Mouse (Mus musculus): ENCODE results near the gene Oscar. TPM values are rescaled to one million over a fixed set of nuclear protein-coding genes. Genes with fewer than 3 reads are reported as not detected.
A peak's percentile ranks its signal among the peaks of the same experiment; 100 is the strongest.
"Not testable (repeated sequence)": the region's sequence is repeated elsewhere in the genome, so short reads cannot be mapped to it uniquely, and the experiment has no call there.

The Oscar gene
- polyA plus RNA-seq, 1 experiment from 2014 or later = 0.11 TPM

DNA sequence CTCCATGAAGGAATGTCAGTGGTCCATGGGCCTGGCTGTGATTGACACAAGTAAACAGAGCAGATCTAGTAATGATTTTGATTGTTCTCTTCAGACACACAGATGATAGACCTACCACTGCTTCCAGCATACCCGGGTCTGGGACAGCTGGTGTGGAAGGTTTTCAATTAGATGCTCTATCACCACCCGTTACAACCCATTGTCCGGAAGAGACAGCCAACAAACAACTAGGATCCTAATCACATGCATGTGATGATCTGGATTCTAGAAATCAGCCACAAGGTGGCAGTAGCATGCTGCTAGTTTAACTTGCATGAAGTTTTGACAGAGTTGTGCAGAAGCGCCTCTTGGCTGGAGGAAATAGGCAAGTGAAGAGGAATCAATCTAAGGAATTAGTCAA, 14.8 kb downstream of the Oscar start:
- Histone ChIP-seq H3K36me3 (ENCODE audit: insufficient read depth, low read length) (no peaks in the 10 kb centered on the region), H3K27ac (ENCODE audit: low read length) (no peak overlapping the region)
- 8% methylated on average over 4 of the region's 4 CpGs for WGBS

DNA sequence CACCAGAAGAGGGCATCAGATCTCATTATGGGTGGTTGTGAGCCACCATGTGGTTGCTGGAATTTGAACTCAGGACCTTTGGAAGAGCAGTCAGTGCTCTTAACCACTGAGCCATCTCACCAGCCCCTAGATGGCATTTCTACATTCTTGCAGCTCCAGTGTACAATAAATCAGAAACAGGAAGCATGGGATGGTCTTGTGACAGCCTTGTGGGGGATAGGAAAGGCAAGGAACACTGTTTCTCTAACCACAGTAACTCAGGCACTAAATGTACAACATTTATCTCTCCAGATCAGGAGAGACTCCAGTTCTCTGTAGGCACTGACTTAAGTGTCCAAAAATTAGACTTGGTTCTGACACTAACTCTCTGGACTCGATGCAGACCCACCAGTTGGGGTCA, 18.2 kb downstream of the Oscar start:
- not testable (repeated sequence) for H3K9me3 ChIP-seq (ENCODE audit: low read length); H3K4me3 ChIP-seq (ENCODE audit: low read depth, low read length); H3K4me1 ChIP-seq (ENCODE audit: insufficient read depth, low read depth, low read length); H3K27me3 ChIP-seq (replicated peaks; ENCODE audit: insufficient read depth, low read length); H3K9ac ChIP-seq (replicated peaks; ENCODE audit: low read depth); DNase-seq (ENCODE audit: low spot score); H3K36me3 ChIP-seq (ENCODE audit: insufficient read depth, low read length); H3K4me2 ChIP-seq (replicated peaks; ENCODE audit: low read depth, low read length); ATAC-seq; H3K27ac ChIP-seq (ENCODE audit: low read length)
- 30% methylated on average over 1 of the region's 1 CpGs for WGBS

More for the DNA sequence above, 14.8 kb downstream of the Oscar start:
- Histone ChIP-seq H3K27me3 (replicated peaks; ENCODE audit: insufficient read depth, low read length) (no peaks in the 10 kb centered on the region), H3K4me3 (ENCODE audit: low read depth, low read length) (no peak overlapping the region), H3K4me2 (replicated peaks; ENCODE audit: low read depth, low read length) (no peak overlapping the region), H3K9ac (replicated peaks; ENCODE audit: low read depth) (no peak overlapping the region), H3K9me3 (ENCODE audit: low read length) (no peaks in the 10 kb centered on the region), H3K4me1 (ENCODE audit: insufficient read depth, low read depth, low read length) (no peaks in the 10 kb centered on the region)
- TF ChIP-seq CTCF (IDR thresholded peaks at IDR 0.05) (peak; percentile 92), EP300 (IDR thresholded peaks at IDR 0.05) (no peak)
- ATAC-seq (0 out of 2 replicates have a peak, but pooled peaks have one; percentile 28), DNase-seq (ENCODE audit: low spot score) (peak; percentile 86)

DNA sequence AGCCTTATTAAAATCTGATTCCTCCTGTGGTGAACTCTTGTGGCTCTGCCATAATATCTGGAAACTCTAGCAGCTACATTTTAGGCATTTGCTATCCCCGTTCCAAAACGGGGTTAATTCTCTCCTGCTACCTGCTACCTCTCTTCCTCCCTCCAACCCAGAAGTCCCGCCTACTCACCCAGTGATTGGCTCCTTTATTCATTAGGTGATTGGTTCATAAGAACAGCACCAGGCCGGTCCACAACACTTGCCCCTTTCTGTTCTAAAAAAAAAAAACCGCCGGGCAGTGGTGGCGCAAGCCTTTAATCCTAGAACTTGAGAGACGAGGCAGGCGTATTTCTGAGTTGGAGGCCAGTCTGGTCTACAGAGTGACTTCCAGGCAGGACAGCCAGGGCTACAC, 20.8 kb downstream of the Oscar start:
- DNase-seq (ENCODE audit: low spot score) (no peak), ATAC-seq (peak; percentile 61)
- Histone ChIP-seq H3K27ac (ENCODE audit: low read length) (no peak overlapping the region), H3K9ac (replicated peaks; ENCODE audit: low read depth) (no peak overlapping the region), H3K9me3 (ENCODE audit: low read length) (no peaks in the 10 kb centered on the region), H3K4me3 (ENCODE audit: low read depth, low read length) (0 out of 2 replicates have a peak overlapping the region, but pooled peaks have one; percentile 2), H3K4me1 (ENCODE audit: insufficient read depth, low read depth, low read length) (no peaks in the 10 kb centered on the region), H3K27me3 (replicated peaks; ENCODE audit: insufficient read depth, low read length) (no peaks in the 10 kb centered on the region), H3K4me2 (replicated peaks; ENCODE audit: low read depth, low read length) (no peak overlapping the region), H3K36me3 (ENCODE audit: insufficient read depth, low read length) (no peaks in the 10 kb centered on the region)
- 14% methylated on average over 9 of the region's 9 CpGs for WGBS
- no peak for TF ChIP-seq CTCF (IDR thresholded peaks at IDR 0.05)
- no peak for TF ChIP-seq EP300 (IDR thresholded peaks at IDR 0.05)

DNA sequence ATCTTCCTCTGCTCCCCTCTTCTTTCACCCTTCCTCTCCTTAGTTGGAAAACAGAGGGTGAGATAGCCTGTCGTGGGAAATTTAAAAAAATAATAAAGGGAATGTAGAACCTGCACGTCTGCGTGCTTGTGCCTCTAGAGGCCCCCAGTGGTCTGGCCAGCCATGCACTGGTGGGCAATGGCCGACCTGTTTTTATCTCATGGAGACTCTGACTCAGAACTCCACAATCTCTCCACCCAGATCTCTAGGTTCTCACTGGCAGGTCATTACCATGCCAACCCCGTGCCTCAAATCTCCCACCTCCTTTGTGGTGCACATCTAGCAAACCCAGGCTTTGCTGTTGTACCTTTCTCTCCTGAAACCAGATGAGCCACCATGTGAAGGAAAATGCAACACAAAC, 21.3 kb downstream of the Oscar start:
- Histone ChIP-seq H3K36me3 (ENCODE audit: insufficient read depth, low read length) (no peaks in the 10 kb centered on the region), H3K27ac (ENCODE audit: low read length) (no peak overlapping the region), H3K9ac (replicated peaks; ENCODE audit: low read depth) (no peak overlapping the region), H3K27me3 (replicated peaks; ENCODE audit: insufficient read depth, low read length) (no peaks in the 10 kb centered on the region), H3K4me2 (replicated peaks; ENCODE audit: low read depth, low read length) (no peak overlapping the region), H3K4me1 (ENCODE audit: insufficient read depth, low read depth, low read length) (no peaks in the 10 kb centered on the region), H3K9me3 (ENCODE audit: low read length) (no peaks in the 10 kb centered on the region), H3K4me3 (ENCODE audit: low read depth, low read length) (0 out of 2 replicates have a peak overlapping the region, but pooled peaks have one; percentile 2)
- DNase-seq (ENCODE audit: low spot score) = no peak
- ATAC-seq = 0 out of 2 replicates have a peak, but pooled peaks have one; percentile 35
- no peak for TF ChIP-seq EP300 (IDR thresholded peaks at IDR 0.05)
- no peak for TF ChIP-seq CTCF (IDR thresholded peaks at IDR 0.05)
- WGBS = 10% methylated on average over 5 of the region's 5 CpGs

DNA sequence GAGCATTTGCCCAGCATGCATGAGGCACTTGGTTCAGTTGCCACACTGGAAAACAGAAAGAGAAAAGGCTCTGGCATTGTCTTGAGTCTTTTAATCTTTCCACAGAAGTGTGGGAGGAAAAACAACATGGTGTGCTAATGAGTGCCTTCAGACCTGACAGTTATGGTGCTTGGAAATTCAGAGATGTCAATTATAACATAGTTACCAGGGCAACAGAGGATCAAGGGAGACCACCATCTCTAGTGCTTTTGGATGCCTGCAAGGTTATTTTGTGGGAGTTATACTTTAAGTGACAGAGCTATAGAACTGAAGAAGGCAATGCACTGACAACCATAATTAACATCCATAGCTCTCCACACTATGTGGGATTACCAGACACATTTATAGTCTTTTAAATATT, 22.1 kb downstream of the Oscar start:
- ATAC-seq (no peak), DNase-seq (ENCODE audit: low spot score) (no peak)
- Histone ChIP-seq H3K27ac (ENCODE audit: low read length) (no peak overlapping the region), H3K9ac (replicated peaks; ENCODE audit: low read depth) (no peak overlapping the region), H3K36me3 (ENCODE audit: insufficient read depth, low read length) (no peaks in the 10 kb centered on the region), H3K27me3 (replicated peaks; ENCODE audit: insufficient read depth, low read length) (no peaks in the 10 kb centered on the region), H3K9me3 (ENCODE audit: low read length) (no peaks in the 10 kb centered on the region), H3K4me2 (replicated peaks; ENCODE audit: low read depth, low read length) (no peak overlapping the region), H3K4me1 (ENCODE audit: insufficient read depth, low read depth, low read length) (no peaks in the 10 kb centered on the region), H3K4me3 (ENCODE audit: low read depth, low read length) (no peak overlapping the region)
- TF ChIP-seq EP300 (IDR thresholded peaks at IDR 0.05) = no peak
- no peak for TF ChIP-seq CTCF (IDR thresholded peaks at IDR 0.05)

DNA sequence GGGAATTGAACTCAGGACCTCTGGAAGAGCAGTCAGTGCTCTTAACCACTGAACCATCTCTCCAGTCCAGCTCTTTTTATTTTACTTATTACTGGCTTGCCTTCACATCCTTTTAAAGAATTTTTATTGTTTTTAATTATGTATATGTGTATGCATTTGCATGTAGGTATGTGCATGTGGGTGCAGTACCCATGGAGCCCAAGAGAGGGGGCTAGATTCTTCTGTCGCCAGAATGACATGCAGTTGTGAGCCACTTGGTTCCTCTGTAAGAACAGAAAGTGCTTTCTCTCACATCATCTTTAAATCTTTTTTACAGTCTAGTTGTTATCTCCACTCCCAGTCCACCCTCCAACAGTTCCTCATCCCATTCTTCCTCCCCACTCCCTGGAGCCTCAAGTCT, 24.4 kb downstream of the Oscar start:
- H3K27ac ChIP-seq (ENCODE audit: low read length) = no peak overlapping the region
- no peaks in the 10 kb centered on the region for H3K27me3 ChIP-seq (replicated peaks; ENCODE audit: insufficient read depth, low read length)
- no peaks in the 10 kb centered on the region for H3K36me3 ChIP-seq (ENCODE audit: insufficient read depth, low read length)
- H3K4me1 ChIP-seq (ENCODE audit: insufficient read depth, low read depth, low read length) = no peaks in the 10 kb centered on the region
- ATAC-seq (no peak), DNase-seq (ENCODE audit: low spot score) (no peak)
- H3K4me3 ChIP-seq (ENCODE audit: low read depth, low read length) = no peak overlapping the region
- no peak overlapping the region for H3K4me2 ChIP-seq (replicated peaks; ENCODE audit: low read depth, low read length)
- no peak overlapping the region for H3K9ac ChIP-seq (replicated peaks; ENCODE audit: low read depth)
- TF ChIP-seq EP300 (IDR thresholded peaks at IDR 0.05) = no peak
- TF ChIP-seq CTCF (IDR thresholded peaks at IDR 0.05) = no peak
- 43% methylated on average over 1 of the region's 1 CpGs for WGBS
- no peaks in the 10 kb centered on the region for H3K9me3 ChIP-seq (ENCODE audit: low read length)

DNA sequence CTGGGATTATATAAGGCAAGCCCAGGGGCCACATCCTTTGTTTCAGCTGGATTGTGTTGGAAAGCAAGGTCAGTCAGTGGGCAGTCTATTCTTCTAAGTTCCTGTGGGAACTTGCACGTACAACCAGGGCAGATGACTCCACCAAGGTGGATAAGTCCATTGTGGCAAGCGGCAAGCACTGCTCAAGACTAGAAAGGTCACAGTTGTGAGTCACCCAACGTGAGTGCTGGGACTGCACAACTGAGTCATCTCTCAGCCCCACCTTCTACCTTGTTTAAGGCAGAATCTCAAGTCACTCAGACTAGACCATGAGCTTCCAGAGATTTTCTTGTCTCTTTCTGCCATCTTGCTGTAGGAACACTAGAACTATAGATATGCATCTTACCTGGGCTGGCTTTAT, 25.4 kb downstream of the Oscar start:
- no peak for TF ChIP-seq EP300 (IDR thresholded peaks at IDR 0.05)
- TF ChIP-seq CTCF (IDR thresholded peaks at IDR 0.05) = no peak
- no peaks in the 10 kb centered on the region for H3K4me1 ChIP-seq (ENCODE audit: insufficient read depth, low read depth, low read length)
- H3K9me3 ChIP-seq (ENCODE audit: low read length) = no peaks in the 10 kb centered on the region
- H3K27ac ChIP-seq (ENCODE audit: low read length) = no peak overlapping the region
- no peak overlapping the region for H3K4me2 ChIP-seq (replicated peaks; ENCODE audit: low read depth, low read length)
- no peak overlapping the region for H3K4me3 ChIP-seq (ENCODE audit: low read depth, low read length)
- H3K9ac ChIP-seq (replicated peaks; ENCODE audit: low read depth) = no peak overlapping the region
- no peaks in the 10 kb centered on the region for H3K27me3 ChIP-seq (replicated peaks; ENCODE audit: insufficient read depth, low read length)
- 67% methylated on average over 3 of the region's 3 CpGs for WGBS
- no peak for ATAC-seq
- DNase-seq (ENCODE audit: low spot score) = no peak
- H3K36me3 ChIP-seq (ENCODE audit: insufficient read depth, low read length) = no peaks in the 10 kb centered on the region
